In genomic region chr6:121226744-121227143, GRCm38 (mm10) we compare ENCODE assay signal across 24 mouse cellular contexts. TPM values are rescaled to one million over a fixed set of nuclear protein-coding genes. Genes with fewer than 3 reads are reported as not detected.
DNase-seq lines count a peak whose midpoint lies in the region; ATAC-seq and TF ChIP-seq lines count a peak whose summit lies in the region.
"Had no signal": no experiment of that assay in that cellular context is flagged by ENCODE, and none has a peak within 500 bp of the region (broad histone marks: within the 10 kb centered on the region; RNA-seq: fewer than 3 reads in every experiment).

No protein-coding gene starts in this region.

- H3K27me3 ChIP-seq in intestine, postnatal 0 days (replicated peaks; ENCODE audit: control insufficient read depth, insufficient read depth, low read length) = no peaks in the 10 kb centered on the region
- H3K27me3 ChIP-seq in intestine, embryonic 16.5 days (replicated peaks; ENCODE audit: control insufficient read depth, insufficient read depth, low read length) = no peaks in the 10 kb centered on the region
- no peaks in the 10 kb centered on the region for H3K27me3 ChIP-seq in forebrain, embryonic 13.5 days
- H3K27me3 ChIP-seq: limb, embryonic 12.5 days; neural tube, embryonic 13.5 days had no signal

- no peak for TF ChIP-seq CTCF in intestine, postnatal 0 days (IDR thresholded peaks at IDR 0.05; ENCODE audit: low read depth)

- DNase-seq in thymus, postnatal 0 days (ENCODE audit: low spot score) = peak; percentile 53
- no peak for DNase-seq in thymus, postnatal 10 days (ENCODE audit: low spot score in 2 of 2)
- no peak for DNase-seq in natural killer cell, adult 2 months (ENCODE audit: low spot score in 2 of 2)
- DNase-seq in urinary bladder, adult 2 months (ENCODE audit: low spot score) = no peak
- DNase-seq: cerebellum, adult 2 months; cerebellum, postnatal 36 days; gastrocnemius, postnatal 36 days; heart, postnatal 10 days; kidney, adult 11 months; kidney, postnatal 10 days; lung, adult 18-20 months; lung, postnatal 14 days had no signal

- H3K9ac ChIP-seq in intestine, postnatal 0 days (ENCODE audit: low read depth, low read length) = no peak overlapping the region
- no peak overlapping the region for H3K9ac ChIP-seq in intestine, embryonic 16.5 days (ENCODE audit: low read depth, low read length)
- H3K9ac ChIP-seq in forebrain, embryonic 13.5 days = no peak overlapping the region
- H3K9ac ChIP-seq: hindbrain, embryonic 14.5 days; limb, embryonic 12.5 days; neural tube, embryonic 13.5 days had no signal

- no peak overlapping the region for H3K27ac ChIP-seq in intestine, postnatal 0 days (ENCODE audit: low read depth, low read length)
- no peak overlapping the region for H3K27ac ChIP-seq in intestine, embryonic 16.5 days (ENCODE audit: low read length)
- H3K27ac ChIP-seq in forebrain, embryonic 13.5 days = no peak overlapping the region
- H3K27ac ChIP-seq: embryonic facial prominence, embryonic 10.5 days; heart, embryonic 10.5 days; hindbrain, embryonic 14.5 days; limb, embryonic 12.5 days; midbrain, embryonic 10.5 days; neural tube, embryonic 13.5 days; stomach, postnatal 0 days had no signal

- H3K4me2 ChIP-seq in intestine, postnatal 0 days (replicated peaks; ENCODE audit: low read depth) = no peak overlapping the region
- no peak overlapping the region for H3K4me2 ChIP-seq in intestine, embryonic 16.5 days (ENCODE audit: low read depth, low read length)
- H3K4me2 ChIP-seq in forebrain, embryonic 13.5 days = no peak overlapping the region
- H3K4me2 ChIP-seq: hindbrain, embryonic 14.5 days; limb, embryonic 12.5 days; neural tube, embryonic 13.5 days had no signal

- H3K9me3 ChIP-seq in intestine, postnatal 0 days (ENCODE audit: control insufficient read depth) = no peaks in the 10 kb centered on the region
- no peaks in the 10 kb centered on the region for H3K9me3 ChIP-seq in intestine, embryonic 16.5 days (ENCODE audit: control insufficient read depth, low read length)
- H3K9me3 ChIP-seq in forebrain, embryonic 13.5 days (replicated peaks) = no peaks in the 10 kb centered on the region
- H3K9me3 ChIP-seq: embryonic facial prominence, embryonic 10.5 days; heart, embryonic 10.5 days; limb, embryonic 12.5 days; midbrain, embryonic 10.5 days; neural tube, embryonic 13.5 days had no signal

- WGBS in intestine, postnatal 0 days = 53% methylated on average over 2 of the region's 2 CpGs
- 68% methylated on average over 2 of the region's 2 CpGs for WGBS in intestine, embryonic 16.5 days
- 95% methylated on average over 2 of the region's 2 CpGs for WGBS in forebrain, embryonic 13.5 days

- H3K4me1 ChIP-seq in intestine, postnatal 0 days (replicated peaks; ENCODE audit: control insufficient read depth, insufficient read depth, low read length) = no peaks in the 10 kb centered on the region
- no peaks in the 10 kb centered on the region for H3K4me1 ChIP-seq in intestine, embryonic 16.5 days (ENCODE audit: control insufficient read depth, insufficient read depth, low read length)
- no peaks in the 10 kb centered on the region for H3K4me1 ChIP-seq in forebrain, embryonic 13.5 days
- H3K4me1 ChIP-seq: limb, embryonic 12.5 days; midbrain, embryonic 10.5 days; neural tube, embryonic 13.5 days had no signal

- ATAC-seq in intestine, postnatal 0 days = peak; percentile 33; the same call in 1 of the 2 replicates
- no peak for ATAC-seq in intestine, embryonic 16.5 days
- ATAC-seq in megakaryocyte progenitor cell, adult 5-6 weeks (replicated peaks; ENCODE audit: poor library complexity) = peak; percentile 67
- no peak for ATAC-seq in forebrain, embryonic 13.5 days
- ATAC-seq: forebrain, embryonic 14.5 days had no signal

- H3K4me3 ChIP-seq in intestine, postnatal 0 days (ENCODE audit: low read depth, low read length) = no peak overlapping the region
- no peak overlapping the region for H3K4me3 ChIP-seq in intestine, embryonic 16.5 days (ENCODE audit: low read length)
- no peak overlapping the region for H3K4me3 ChIP-seq in forebrain, embryonic 13.5 days
- H3K4me3 ChIP-seq: embryonic facial prominence, embryonic 10.5 days; heart, embryonic 10.5 days; limb, embryonic 12.5 days; midbrain, embryonic 10.5 days; neural tube, embryonic 13.5 days had no signal

- no peaks in the 10 kb centered on the region for H3K36me3 ChIP-seq in intestine, postnatal 0 days (ENCODE audit: control insufficient read depth, insufficient read depth)
- H3K36me3 ChIP-seq in intestine, embryonic 16.5 days (ENCODE audit: control insufficient read depth, insufficient read depth, low read length) = no peaks in the 10 kb centered on the region
- H3K36me3 ChIP-seq in forebrain, embryonic 13.5 days (ENCODE audit: poor library complexity, severe bottlenecking) = no peaks in the 10 kb centered on the region
- H3K36me3 ChIP-seq: embryonic facial prominence, embryonic 10.5 days; heart, embryonic 10.5 days; limb, embryonic 12.5 days; midbrain, embryonic 10.5 days; neural tube, embryonic 13.5 days had no signal

RNA-seq across cellular contexts. Expression of gene Tuba8, which starts 16.2 kb away (rescaled TPM):
- 0.14 and 0.31 TPM in 2 replicates for polyA plus RNA-seq in intestine, postnatal 0 days (2015; fragmentation: Nextera tagmentation; extraction: Ambion mirVana)
- polyA plus RNA-seq in intestine, embryonic 16.5 days (2015; fragmentation: Nextera tagmentation; extraction: Ambion mirVana) = 0.44 and 0.68 TPM in 2 replicates
- 5.0 and 6.1 TPM in 2 replicates for polyA plus RNA-seq in thymus, postnatal 0 days (2015; fragmentation: Nextera tagmentation; extraction: Ambion mirVana)
- 27.2 and 30.4 TPM in 2 replicates for total RNA-seq in megakaryocyte progenitor cell, adult 5-6 weeks (2015)
- 27.2 and 29.2 TPM in 2 replicates for total RNA-seq in megakaryocyte progenitor cell, adult 5-6 weeks (2017)
- polyA plus RNA-seq in forebrain, embryonic 13.5 days (2015; fragmentation: Nextera tagmentation; extraction: Ambion mirVana) = 0.20 TPM in 1 of 2 replicates, not detected in the other
- 2.7 and 5.0 TPM in 2 replicates for polyA plus RNA-seq in urinary bladder, adult 2 months (2012; rRNA removed)

RNA-seq across cellular contexts. Expression of gene Usp18, which starts 19.0 kb away (rescaled TPM):
- 15.1 and 21.6 TPM in 2 replicates for polyA plus RNA-seq in intestine, postnatal 0 days (2015; fragmentation: Nextera tagmentation; extraction: Ambion mirVana)
- polyA plus RNA-seq in intestine, embryonic 16.5 days (2015; fragmentation: Nextera tagmentation; extraction: Ambion mirVana) = 2.6 and 2.8 TPM in 2 replicates
- 48.3 and 54.4 TPM in 2 replicates for polyA plus RNA-seq in thymus, postnatal 0 days (2015; fragmentation: Nextera tagmentation; extraction: Ambion mirVana)
- 2.2 and 2.6 TPM in 2 replicates for total RNA-seq in megakaryocyte progenitor cell, adult 5-6 weeks (2015)
- total RNA-seq in megakaryocyte progenitor cell, adult 5-6 weeks (2017) = 1.8 and 2.5 TPM in 2 replicates
- polyA plus RNA-seq in forebrain, embryonic 13.5 days (2015; fragmentation: Nextera tagmentation; extraction: Ambion mirVana) = 0.76 and 0.84 TPM in 2 replicates
- polyA plus RNA-seq in urinary bladder, adult 2 months (2012; rRNA removed) = 17.6 and 21.6 TPM in 2 replicates

RNA-seq across cellular contexts. Expression of gene Pex26, which starts 43.3 kb away (rescaled TPM):
- polyA plus RNA-seq in intestine, postnatal 0 days (2015; fragmentation: Nextera tagmentation; extraction: Ambion mirVana) = 6.3 and 7.2 TPM in 2 replicates
- polyA plus RNA-seq in intestine, embryonic 16.5 days (2015; fragmentation: Nextera tagmentation; extraction: Ambion mirVana) = 13.4 and 14.8 TPM in 2 replicates
- 7.3 and 8.0 TPM in 2 replicates for polyA plus RNA-seq in thymus, postnatal 0 days (2015; fragmentation: Nextera tagmentation; extraction: Ambion mirVana)
- total RNA-seq in megakaryocyte progenitor cell, adult 5-6 weeks (2015) = 5.3 and 8.0 TPM in 2 replicates
- total RNA-seq in megakaryocyte progenitor cell, adult 5-6 weeks (2017) = 6.7 and 7.9 TPM in 2 replicates
- polyA plus RNA-seq in forebrain, embryonic 13.5 days (2015; fragmentation: Nextera tagmentation; extraction: Ambion mirVana) = 9.5 and 11.3 TPM in 2 replicates
- 14.7 and 17.2 TPM in 2 replicates for polyA plus RNA-seq in urinary bladder, adult 2 months (2012; rRNA removed)

Comparison
In these comparisons a context has a peak if more than half of its experiments do, and no peak if none do; other contexts are left out.
1. ATAC-seq: peak in intestine, postnatal 0 days (single experiment) and megakaryocyte progenitor cell, adult 5-6 weeks (single experiment); none in intestine, embryonic 16.5 days (single experiment) and forebrain, embryonic 13.5 days (single experiment).